Mouse (Mus musculus): ENCODE measurements around the gene Gpc5. TPM values are rescaled to one million over a fixed set of nuclear protein-coding genes. Genes with fewer than 3 reads are reported as not detected.

Gene Gpc5
- total and polyA plus RNA-seq, 3 experiments = 0.14 TPM; not detected in 2

DNA sequence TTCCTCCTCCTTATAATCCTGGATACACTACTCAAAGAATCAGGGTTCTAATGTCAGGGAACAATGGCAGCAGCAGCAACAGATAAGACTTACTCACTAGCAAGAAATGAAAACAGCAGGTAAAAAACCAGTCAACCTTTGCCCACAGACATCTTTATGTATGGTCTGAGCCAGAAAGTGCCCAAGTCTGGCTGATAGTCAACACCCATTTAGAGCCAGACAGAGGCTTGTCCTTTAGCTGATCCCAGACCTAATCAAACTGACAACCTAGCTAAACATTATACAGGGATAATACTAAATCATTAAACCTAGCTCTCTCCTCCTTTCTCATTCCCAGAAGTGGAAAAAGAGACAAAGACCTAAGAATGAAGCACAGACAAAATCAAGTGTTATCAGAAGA, 1225.5 kb downstream of the Gpc5 start:
- Histone ChIP-seq H3K79me2 (replicated peaks; ENCODE audit: control insufficient read depth, extremely low read depth, insufficient read depth, poor library complexity, severe bottlenecking) (no peaks in the 10 kb centered on the region), H3K4me2 (ENCODE audit: insufficient read depth, low read depth, poor library complexity, severe bottlenecking) (no peak overlapping the region), H3K27me3 (replicated peaks) (no peaks in the 10 kb centered on the region), H3K9me3 (replicated peaks; ENCODE audit: low read length) (no peaks in the 10 kb centered on the region), H3K4me3 (replicated peaks in 1 of 3; ENCODE audit: low read depth in 2 of 3, low read length in 2 of 3, poor library complexity in 1 of 3) (no peak overlapping the region), H3K4me1 (ENCODE audit: control insufficient read depth in 1 of 2, insufficient read depth in 2 of 2) (no peaks in the 10 kb centered on the region), H3K27ac (ENCODE audit: insufficient read depth, low read depth) (no peak overlapping the region), H3K9ac (ENCODE audit: insufficient read depth, low read depth) (no peak overlapping the region), H3K36me3 (replicated peaks in 1 of 2; ENCODE audit: control insufficient read depth in 1 of 2, insufficient read depth in 1 of 2, low read length in 1 of 2) (no peaks in the 10 kb centered on the region)
- in situ Hi-C loops (cut with MboI; ENCODE audit: low pct_ligation_motif_present, low pct_unique_long_range_greater_than_20kb, low sequenced_read_pairs) (no loop called here), dilution Hi-C loops (cut with MboI; ENCODE audit: extremely low pct_ligation_motif_present, extremely low pct_unique_long_range_greater_than_20kb, low sequenced_read_pairs) (no loop called here)
- no peak for DNase-seq (ENCODE audit: extremely low read depth)
- TF ChIP-seq ZC3H11A (IDR thresholded peaks at IDR 0.05; ENCODE audit: low read depth, low read length) (no peak), SMC3 (IDR thresholded peaks at IDR 0.05; ENCODE audit: low read depth, low read length) (no peak)

- Histone ChIP-seq H3K27me3 (replicated peaks) (no peaks in the 10 kb centered on the region), H3K9ac (ENCODE audit: insufficient read depth, low read depth) (no peak overlapping the region), H3K4me1 (ENCODE audit: control insufficient read depth in 1 of 2, insufficient read depth in 2 of 2) (no peaks in the 10 kb centered on the region), H3K4me2 (ENCODE audit: insufficient read depth, low read depth, poor library complexity, severe bottlenecking) (no peak overlapping the region), H3K4me3 (replicated peaks in 1 of 3; ENCODE audit: low read depth in 2 of 3, low read length in 2 of 3, poor library complexity in 1 of 3) (no peak overlapping the region), H3K9me3 (replicated peaks; ENCODE audit: low read length) (no peaks in the 10 kb centered on the region), H3K79me2 (replicated peaks; ENCODE audit: control insufficient read depth, extremely low read depth, insufficient read depth, poor library complexity, severe bottlenecking) (no peaks in the 10 kb centered on the region), H3K36me3 (replicated peaks in 1 of 2; ENCODE audit: control insufficient read depth in 1 of 2, insufficient read depth in 1 of 2, low read length in 1 of 2) (no peaks in the 10 kb centered on the region), H3K27ac (ENCODE audit: insufficient read depth, low read depth) (no peak overlapping the region)
- TF ChIP-seq BHLHE40 (IDR thresholded peaks at IDR 0.05; ENCODE audit: low read depth, low read length) = no peak
- no peak for TF ChIP-seq E2F4 (IDR thresholded peaks at IDR 0.05; ENCODE audit: insufficient replicate concordance, low read depth, low read length)
- no peak for TF ChIP-seq ZNF384 (IDR thresholded peaks at IDR 0.05; ENCODE audit: low read depth, low read length)
- TF ChIP-seq TCF12 (IDR thresholded peaks at IDR 0.05; ENCODE audit: low read depth, low read length) = no peak
- TF ChIP-seq CHD1 (IDR thresholded peaks at IDR 0.05; ENCODE audit: low read depth, low read length) = no peak
- no peak for TF ChIP-seq JUN (IDR thresholded peaks at IDR 0.05; ENCODE audit: insufficient read depth, low read depth, low read length)
- TF ChIP-seq RCOR1 (conservative IDR thresholded peaks at IDR 0.05; ENCODE audit: low read depth, low read length) = no peak
- no peak for TF ChIP-seq RAD21 (IDR thresholded peaks at IDR 0.05; ENCODE audit: low read depth, low read length)
- no peak for TF ChIP-seq GABPA (IDR thresholded peaks at IDR 0.05; ENCODE audit: insufficient replicate concordance, low read depth, low read length)
- TF ChIP-seq PAX5 (IDR thresholded peaks at IDR 0.05; ENCODE audit: low read length) = no peak
- no peak for TF ChIP-seq USF2 (conservative IDR thresholded peaks at IDR 0.05; ENCODE audit: low read depth, low read length)
- TF ChIP-seq KAT2A (IDR thresholded peaks at IDR 0.05; ENCODE audit: insufficient replicate concordance, low read length) = no peak
- no peak for TF ChIP-seq IRF4 (IDR thresholded peaks at IDR 0.05; ENCODE audit: low read depth, low read length)
- TF ChIP-seq EP300 (IDR thresholded peaks at IDR 0.05; ENCODE audit: low read length) = no peak
- TF ChIP-seq TBP (conservative IDR thresholded peaks at IDR 0.05; ENCODE audit: low read depth, low read length) = no peak
- no peak for TF ChIP-seq MAX (IDR thresholded peaks at IDR 0.05; ENCODE audit: low read length)
- TF ChIP-seq POLR2A (IDR thresholded peaks at IDR 0.05; ENCODE audit: low read depth, low read length) = no peak
- TF ChIP-seq ZMIZ1 (IDR thresholded peaks at IDR 0.05; ENCODE audit: low read depth, low read length) = no peak
- TF ChIP-seq ZC3H11A (IDR thresholded peaks at IDR 0.05; ENCODE audit: low read depth, low read length) = no peak
- TF ChIP-seq SIN3A (IDR thresholded peaks at IDR 0.05; ENCODE audit: low read length) = no peak
- no peak for DNase-seq (ENCODE audit: extremely low read depth)
- dilution Hi-C loops (cut with MboI; ENCODE audit: extremely low pct_ligation_motif_present, extremely low pct_unique_long_range_greater_than_20kb, low sequenced_read_pairs) (no loop called here), in situ Hi-C loops (cut with MboI; ENCODE audit: low pct_ligation_motif_present, low pct_unique_long_range_greater_than_20kb, low sequenced_read_pairs) (no loop called here)
These were observed 1244.2 kb downstream of the Gpc5 start for GRCm38 (mm10) chr14:116336182-116336581.

All from CH12.LX (cell line).